Mouse (Mus musculus): ENCODE data around the gene Msantd1. TPM values are rescaled to one million over a fixed set of nuclear protein-coding genes. Genes with fewer than 3 reads are reported as not detected.

The Msantd1 gene
- polyA plus RNA-seq, 1 experiment from 2014 or later: 2.6 TPM

GRCm38 (mm10) chr5:34956151-34956550 is 48.3 kb downstream of the Msantd1 start:
- Histone ChIP-seq H3K9ac (no peak overlapping the region), H3K27me3 (ENCODE audit: control insufficient read depth, insufficient read depth, low read length) (no peaks in the 10 kb centered on the region), H3K4me2 (replicated peaks) (no peak overlapping the region), H3K4me3 (replicated peaks; ENCODE audit: low read length) (no peak overlapping the region), H3K4me1 (replicated peaks; ENCODE audit: control insufficient read depth, insufficient read depth, low read length) (peaks cover 48% of the 10 kb centered on the region), H3K36me3 (replicated peaks; ENCODE audit: control insufficient read depth, insufficient read depth) (no peaks in the 10 kb centered on the region), H3K9me3 (ENCODE audit: control insufficient read depth, low read length) (0 out of 2 replicates have a peak, but pooled peaks cover 4% of the 10 kb centered on the region), H3K27ac (no peak overlapping the region)
- ATAC-seq (ENCODE audit: low FRiP score): no peak
- no peak for DNase-seq (ENCODE audit: low spot score)
- 84% methylated on average over 7 of the region's 7 CpGs for WGBS

- DNase-seq (ENCODE audit: low spot score) (no peak), ATAC-seq (ENCODE audit: low FRiP score) (peak; percentile 68; the same call in 1 of the 2 replicates)
- Histone ChIP-seq H3K27me3 (ENCODE audit: control insufficient read depth, insufficient read depth, low read length) (no peaks in the 10 kb centered on the region), H3K4me3 (replicated peaks; ENCODE audit: low read length) (no peak overlapping the region), H3K27ac (peak overlapping the region; percentile 53), H3K4me2 (replicated peaks) (no peak overlapping the region), H3K9ac (no peak overlapping the region), H3K36me3 (replicated peaks; ENCODE audit: control insufficient read depth, insufficient read depth) (no peaks in the 10 kb centered on the region), H3K4me1 (replicated peaks; ENCODE audit: control insufficient read depth, insufficient read depth, low read length) (peaks cover 45% of the 10 kb centered on the region), H3K9me3 (ENCODE audit: control insufficient read depth, low read length) (0 out of 2 replicates have a peak, but pooled peaks cover 4% of the 10 kb centered on the region)
- 51% methylated on average over 2 of the region's 2 CpGs for WGBS
These were observed 49.2 kb downstream of the Msantd1 start for GRCm38 (mm10) chr5:34957015-34957414.

- Histone ChIP-seq H3K9ac (no peak overlapping the region), H3K27ac (no peak overlapping the region), H3K4me2 (replicated peaks) (no peak overlapping the region), H3K4me1 (replicated peaks; ENCODE audit: control insufficient read depth, insufficient read depth, low read length) (peaks cover 30% of the 10 kb centered on the region), H3K4me3 (replicated peaks; ENCODE audit: low read length) (no peak overlapping the region), H3K36me3 (replicated peaks; ENCODE audit: control insufficient read depth, insufficient read depth) (peaks cover 7% of the 10 kb centered on the region), H3K9me3 (ENCODE audit: control insufficient read depth, low read length) (no peaks in the 10 kb centered on the region), H3K27me3 (ENCODE audit: control insufficient read depth, insufficient read depth, low read length) (no peaks in the 10 kb centered on the region)
- DNase-seq (ENCODE audit: low spot score): no peak
- 81% methylated on average over 1 of the region's 1 CpGs for WGBS
- no peak for ATAC-seq (ENCODE audit: low FRiP score)
These were observed 52.2 kb downstream of the Msantd1 start for GRCm38 (mm10) chr5:34960021-34960420.

GRCm38 (mm10) chr5:34965531-34965930 is 57.7 kb downstream of the Msantd1 start:
- no peak overlapping the region for H3K27ac ChIP-seq
- 0 out of 2 replicates have a peak, but pooled peaks cover 3% of the 10 kb centered on the region for H3K4me1 ChIP-seq (replicated peaks; ENCODE audit: control insufficient read depth, insufficient read depth, low read length)
- H3K4me3 ChIP-seq (replicated peaks; ENCODE audit: low read length): no peak overlapping the region
- no peaks in the 10 kb centered on the region for H3K9me3 ChIP-seq (ENCODE audit: control insufficient read depth, low read length)
- H3K4me2 ChIP-seq (replicated peaks): no peak overlapping the region
- WGBS: 95% methylated on average over 12 of the region's 12 CpGs
- ATAC-seq (ENCODE audit: low FRiP score): no peak
- no peak overlapping the region for H3K9ac ChIP-seq
- no peak for DNase-seq (ENCODE audit: low spot score)
- no peaks in the 10 kb centered on the region for H3K27me3 ChIP-seq (ENCODE audit: control insufficient read depth, insufficient read depth, low read length)
- H3K36me3 ChIP-seq (replicated peaks; ENCODE audit: control insufficient read depth, insufficient read depth): peaks cover 34% of the 10 kb centered on the region

GRCm38 (mm10) chr5:34968386-34968785 is 60.6 kb downstream of the Msantd1 start:
- Histone ChIP-seq H3K36me3 (replicated peaks; ENCODE audit: control insufficient read depth, insufficient read depth) (peaks cover 41% of the 10 kb centered on the region), H3K27me3 (ENCODE audit: control insufficient read depth, insufficient read depth, low read length) (no peaks in the 10 kb centered on the region), H3K4me1 (replicated peaks; ENCODE audit: control insufficient read depth, insufficient read depth, low read length) (no peaks in the 10 kb centered on the region), H3K27ac (no peak overlapping the region), H3K4me2 (replicated peaks) (no peak overlapping the region), H3K9ac (no peak overlapping the region), H3K4me3 (replicated peaks; ENCODE audit: low read length) (no peak overlapping the region), H3K9me3 (ENCODE audit: control insufficient read depth, low read length) (no peaks in the 10 kb centered on the region)
- ATAC-seq (ENCODE audit: low FRiP score) (no peak), DNase-seq (ENCODE audit: low spot score) (no peak)
- WGBS: 90% methylated on average over 5 of the region's 5 CpGs

- no peak overlapping the region for H3K4me2 ChIP-seq (replicated peaks)
- 89% methylated on average over 3 of the region's 3 CpGs for WGBS
- ATAC-seq (ENCODE audit: low FRiP score) (no peak), DNase-seq (ENCODE audit: low spot score) (no peak)
- H3K4me3 ChIP-seq (replicated peaks; ENCODE audit: low read length): no peak overlapping the region
- H3K27ac ChIP-seq: no peak overlapping the region
- H3K4me1 ChIP-seq (replicated peaks; ENCODE audit: control insufficient read depth, insufficient read depth, low read length): no peaks in the 10 kb centered on the region
- H3K36me3 ChIP-seq (replicated peaks; ENCODE audit: control insufficient read depth, insufficient read depth): peaks cover 39% of the 10 kb centered on the region
- no peaks in the 10 kb centered on the region for H3K27me3 ChIP-seq (ENCODE audit: control insufficient read depth, insufficient read depth, low read length)
- H3K9ac ChIP-seq: no peak overlapping the region
- H3K9me3 ChIP-seq (ENCODE audit: control insufficient read depth, low read length): no peaks in the 10 kb centered on the region
These were observed 64.7 kb downstream of the Msantd1 start for GRCm38 (mm10) chr5:34972471-34972870.

Other genes with a start within 250 kb of the Msantd1 start
- gene Nop14, start 247.9 kb upstream of the Msantd1 start, polyA plus RNA-seq (2014; fragmentation: Nextera tagmentation; extraction: Ambion mirVana): 21.5 and 23.1 TPM in 2 replicates
- gene Grk4, start 247.6 kb upstream of the Msantd1 start, polyA plus RNA-seq (2014; fragmentation: Nextera tagmentation; extraction: Ambion mirVana): 1.9 and 3.4 TPM in 2 replicates
- 16.4 and 20.2 TPM in 2 replicates for gene Htt, start 146.3 kb upstream of the Msantd1 start, polyA plus RNA-seq (2014; fragmentation: Nextera tagmentation; extraction: Ambion mirVana)
- gene Rgs12, start 41.4 kb downstream of the Msantd1 start, polyA plus RNA-seq (2014; fragmentation: Nextera tagmentation; extraction: Ambion mirVana): 34.1 and 36.5 TPM in 2 replicates
- 0.48 and 0.72 TPM in 2 replicates for gene Hgfac, start 133.5 kb downstream of the Msantd1 start, polyA plus RNA-seq (2014; fragmentation: Nextera tagmentation; extraction: Ambion mirVana)
- 5.5 and 7.1 TPM in 2 replicates for gene Dok7, start 148.8 kb downstream of the Msantd1 start, polyA plus RNA-seq (2014; fragmentation: Nextera tagmentation; extraction: Ambion mirVana)
- gene Lrpap1, start 197.8 kb downstream of the Msantd1 start, polyA plus RNA-seq (2014; fragmentation: Nextera tagmentation; extraction: Ambion mirVana): 150 and 160 TPM in 2 replicates